In genomic region chr11:106054600-106054999, GRCm38 (mm10) we compare ENCODE assay signal across 17 mouse cellular contexts. TPM values are rescaled to one million over a fixed set of nuclear protein-coding genes. Genes with fewer than 3 reads are reported as not detected.
"Had no signal": no experiment of that assay in that cellular context is flagged by ENCODE, and none has a peak within 500 bp of the region (broad histone marks: within the 10 kb centered on the region; RNA-seq: fewer than 3 reads in every experiment).

No protein-coding gene starts in this region.

- H3K4me1 ChIP-seq: limb, embryonic 13.5 days; midbrain, embryonic 15.5 days; neural tube, embryonic 12.5 days; stomach, embryonic 15.5 days had no signal

- H3K27me3 ChIP-seq: limb, embryonic 13.5 days; midbrain, embryonic 15.5 days; neural tube, embryonic 12.5 days; stomach, embryonic 15.5 days had no signal

- H3K9me3 ChIP-seq: limb, embryonic 13.5 days; midbrain, embryonic 15.5 days; neural tube, embryonic 12.5 days; stomach, embryonic 15.5 days had no signal

- H3K4me2 ChIP-seq: limb, embryonic 13.5 days; midbrain, embryonic 11.5 days; midbrain, embryonic 15.5 days; neural tube, embryonic 12.5 days; stomach, embryonic 15.5 days had no signal

- H3K4me3 ChIP-seq: limb, embryonic 13.5 days; midbrain, embryonic 15.5 days; neural tube, embryonic 12.5 days; stomach, embryonic 15.5 days had no signal

- ATAC-seq: hindbrain, postnatal 0 days; lung, postnatal 0 days; midbrain, embryonic 15.5 days had no signal

- H3K9ac ChIP-seq: limb, embryonic 13.5 days; midbrain, embryonic 15.5 days; neural tube, embryonic 12.5 days; stomach, embryonic 15.5 days had no signal

- H3K27ac ChIP-seq: hindbrain, postnatal 0 days; limb, embryonic 13.5 days; midbrain, embryonic 15.5 days; neural tube, embryonic 12.5 days; stomach, embryonic 15.5 days had no signal

- DNase-seq: kidney, adult 8-10 months; kidney, postnatal 25 days; layer of hippocampus, adult 9-11 months; left cerebral cortex, postnatal 4 days; lung, adult 2 months; lung, postnatal 36 days; right cerebral cortex, postnatal 4 days; thymus, adult 2 months; thymus, postnatal 25 days had no signal

RNA-seq across cellular contexts. Expression of gene Kcnh6, which starts 46.7 kb away (rescaled TPM):
- total RNA-seq: monocyte, adult 5-6 weeks had no signal
